Mouse (Mus musculus): Measurements from ENCODE around the gene Ifnk.

The Ifnk gene

GRCm38 (mm10) chr4:35140317-35140716, 11.5 kb upstream of the Ifnk start:
- DNase-seq (ENCODE audit: low spot score), result no peak

GRCm38 (mm10) chr4:35143472-35144102, 8.3 kb upstream of the Ifnk start:
- DNase-seq (ENCODE audit: low spot score), result no peak

- DNase-seq (ENCODE audit: low spot score), result no peak
These were observed 6.1 kb upstream of the Ifnk start for GRCm38 (mm10) chr4:35145726-35146125.

GRCm38 (mm10) chr4:35146597-35146996, 5.3 kb upstream of the Ifnk start:
- DNase-seq (ENCODE audit: low spot score), result no peak

GRCm38 (mm10) chr4:35148326-35148725, 3.5 kb upstream of the Ifnk start:
- DNase-seq (ENCODE audit: low spot score), result no peak

- no peak for DNase-seq (ENCODE audit: low spot score)
These were observed 1.1 kb upstream of the Ifnk start for GRCm38 (mm10) chr4:35150706-35151105.

- DNase-seq (ENCODE audit: low spot score), result no peak
These were observed 2.2 kb downstream of the Ifnk start for GRCm38 (mm10) chr4:35154051-35154450.

GRCm38 (mm10) chr4:35155132-35155922, 3.5 kb downstream of the Ifnk start:
- DNase-seq (ENCODE audit: low spot score), result no peak

GRCm38 (mm10) chr4:35156149-35156611, 4.3 kb downstream of the Ifnk start:
- peak; percentile 60 for DNase-seq (ENCODE audit: low spot score)

GRCm38 (mm10) chr4:35156751-35157611, 5.1 kb downstream of the Ifnk start, which contains the start of gene Mob3b:
Mob3b (minus strand) TSS chr4:35157484.
- DNase-seq (ENCODE audit: low spot score), result peak; percentile 75

GRCm38 (mm10) chr4:35157815-35158214, 6.0 kb downstream of the Ifnk start:
- no peak for DNase-seq (ENCODE audit: low spot score)

GRCm38 (mm10) chr4:35165275-35165674, 13.4 kb downstream of the Ifnk start:
- DNase-seq (ENCODE audit: low spot score), result no peak

- no peak for DNase-seq (ENCODE audit: low spot score)
These were observed 14.1 kb downstream of the Ifnk start for GRCm38 (mm10) chr4:35165947-35166346.

- no peak for DNase-seq (ENCODE audit: low spot score)
These were observed 16.0 kb downstream of the Ifnk start for GRCm38 (mm10) chr4:35167855-35168254.

GRCm38 (mm10) chr4:35169571-35170125, 17.8 kb downstream of the Ifnk start:
- no peak for DNase-seq (ENCODE audit: low spot score)

GRCm38 (mm10) chr4:35172471-35172870, 20.6 kb downstream of the Ifnk start:
- DNase-seq (ENCODE audit: low spot score), result no peak

GRCm38 (mm10) chr4:35173551-35173950, 21.7 kb downstream of the Ifnk start:
- no peak for DNase-seq (ENCODE audit: low spot score)

GRCm38 (mm10) chr4:35175566-35175965, 23.7 kb downstream of the Ifnk start:
- no peak for DNase-seq (ENCODE audit: low spot score)

GRCm38 (mm10) chr4:35177926-35178645, 26.2 kb downstream of the Ifnk start:
- no peak for DNase-seq (ENCODE audit: low spot score)

- DNase-seq (ENCODE audit: low spot score), result no peak
These were observed 35.9 kb downstream of the Ifnk start for GRCm38 (mm10) chr4:35187617-35188326.

GRCm38 (mm10) chr4:35189794-35190193, 37.9 kb downstream of the Ifnk start:
- no peak for DNase-seq (ENCODE audit: low spot score)

Data from ovary, postnatal 10 days (tissue).